Mouse (Mus musculus): Measurements from ENCODE around the gene Tex13b.
A peak's percentile ranks its signal among the peaks of the same experiment; 100 is the strongest.
"Not testable (repeated sequence)": the region's sequence is repeated elsewhere in the genome, so short reads cannot be mapped to it uniquely, and the experiment has no call there.

Gene Tex13b

GRCm38 (mm10) chrX:140813312-140814006 lies at the start of gene Tex13b:
Tex13b (minus strand) TSS chrX:140813433.
- no peak for DNase-seq (ENCODE audit: extremely low spot score)

- DNase-seq (ENCODE audit: extremely low spot score) = no peak
Measured at GRCm38 (mm10) chrX:140862760-140863159, 49.5 kb upstream of the Tex13b start.

- DNase-seq (ENCODE audit: extremely low spot score) = peak; percentile 9
Measured at GRCm38 (mm10) chrX:140857445-140857844, 44.2 kb upstream of the Tex13b start.

GRCm38 (mm10) chrX:140857040-140857439 lies 43.8 kb upstream of the Tex13b start:
- not testable (repeated sequence) for DNase-seq (ENCODE audit: extremely low spot score)

GRCm38 (mm10) chrX:140854561-140854960 lies 41.3 kb upstream of the Tex13b start:
- no peak for DNase-seq (ENCODE audit: extremely low spot score)

GRCm38 (mm10) chrX:140845401-140845800 lies 32.2 kb upstream of the Tex13b start:
- DNase-seq (ENCODE audit: extremely low spot score) = not testable (repeated sequence)

- DNase-seq (ENCODE audit: extremely low spot score) = no peak
Measured at GRCm38 (mm10) chrX:140839887-140840286, 26.7 kb upstream of the Tex13b start.

- DNase-seq (ENCODE audit: extremely low spot score) = no peak
Measured at GRCm38 (mm10) chrX:140838077-140838476, 24.8 kb upstream of the Tex13b start.

GRCm38 (mm10) chrX:140831706-140832105 lies 18.5 kb upstream of the Tex13b start:
- no peak for DNase-seq (ENCODE audit: extremely low spot score)

- DNase-seq (ENCODE audit: extremely low spot score) = no peak
Measured at GRCm38 (mm10) chrX:140822295-140822694, 9.1 kb upstream of the Tex13b start.

- no peak for DNase-seq (ENCODE audit: extremely low spot score)
Measured at GRCm38 (mm10) chrX:140805340-140805739, 7.9 kb downstream of the Tex13b start.

- no peak for DNase-seq (ENCODE audit: extremely low spot score)
Measured at GRCm38 (mm10) chrX:140769794-140770193, 43.4 kb downstream of the Tex13b start.

All from embryo, embryonic 9.5 days (tissue).